Mouse (Mus musculus) limb, embryonic 10.5 days (tissue): Measurements from ENCODE around the gene Psme3. TPM values are rescaled to one million over a fixed set of nuclear protein-coding genes. Genes with fewer than 3 reads are reported as not detected.

Experiments used
- DNase-seq: peaks from one replicate; pipeline ENCODE4 v3.0.0-alpha.2; 2017; ENCODE audit warnings: low spot score
- H3K27ac ChIP-seq: fragments of 300-500 bp; sonication (generic); 2 replicates; pipeline ENCODE4 v1.5.1; 2016; ENCODE audit warnings: mild to moderate bottlenecking
- H3K27me3 ChIP-seq: fragments of 300-500 bp; sonication (generic); 2 replicates; pipeline ENCODE4 v1.6.1; 2016; ENCODE audit warnings: low read depth, mild to moderate bottlenecking; ENCODE audit not compliant: poor library complexity, severe bottlenecking
- H3K36me3 ChIP-seq: fragments of 300-500 bp; sonication (generic); 2 replicates; pipeline ENCODE4 v1.6.1; 2016; ENCODE audit warnings: mild to moderate bottlenecking, moderate library complexity
- H3K4me1 ChIP-seq: fragments of 300-500 bp; sonication (generic); 2 replicates; pipeline ENCODE4 v1.6.1; 2016
- H3K4me3 ChIP-seq: fragments of 300-500 bp; sonication (generic); 2 replicates; pipeline ENCODE4 v1.5.1; 2016; ENCODE audit warnings: mild to moderate bottlenecking, moderate library complexity
- H3K9me3 ChIP-seq: fragments of 300-500 bp; sonication (generic); replicated peaks from 2 replicates; pipeline ENCODE4 v1.6.1; 2016; ENCODE audit warnings: mild to moderate bottlenecking
- WGBS: fragments of 180-500 bp; shearing (Covaris S2); methylation state at CpG from one replicate; pipeline ENCODE4 v1.1.7; 2016; 5-methylcytosine and 5-hydroxymethylcytosine counted together
- polyA plus RNA-seq: library from polyadenylated mRNA; unstranded; fragments of >200 nt; fragmentation: Nextera tagmentation; extraction: Ambion mirVana; gene quantifications from 2 replicates; pipeline ENCODE4 v1.2.1, GENCODE M21; 2016

Gene Psme3
- 210 and 214 TPM in 2 replicates for polyA plus RNA-seq

DNA sequence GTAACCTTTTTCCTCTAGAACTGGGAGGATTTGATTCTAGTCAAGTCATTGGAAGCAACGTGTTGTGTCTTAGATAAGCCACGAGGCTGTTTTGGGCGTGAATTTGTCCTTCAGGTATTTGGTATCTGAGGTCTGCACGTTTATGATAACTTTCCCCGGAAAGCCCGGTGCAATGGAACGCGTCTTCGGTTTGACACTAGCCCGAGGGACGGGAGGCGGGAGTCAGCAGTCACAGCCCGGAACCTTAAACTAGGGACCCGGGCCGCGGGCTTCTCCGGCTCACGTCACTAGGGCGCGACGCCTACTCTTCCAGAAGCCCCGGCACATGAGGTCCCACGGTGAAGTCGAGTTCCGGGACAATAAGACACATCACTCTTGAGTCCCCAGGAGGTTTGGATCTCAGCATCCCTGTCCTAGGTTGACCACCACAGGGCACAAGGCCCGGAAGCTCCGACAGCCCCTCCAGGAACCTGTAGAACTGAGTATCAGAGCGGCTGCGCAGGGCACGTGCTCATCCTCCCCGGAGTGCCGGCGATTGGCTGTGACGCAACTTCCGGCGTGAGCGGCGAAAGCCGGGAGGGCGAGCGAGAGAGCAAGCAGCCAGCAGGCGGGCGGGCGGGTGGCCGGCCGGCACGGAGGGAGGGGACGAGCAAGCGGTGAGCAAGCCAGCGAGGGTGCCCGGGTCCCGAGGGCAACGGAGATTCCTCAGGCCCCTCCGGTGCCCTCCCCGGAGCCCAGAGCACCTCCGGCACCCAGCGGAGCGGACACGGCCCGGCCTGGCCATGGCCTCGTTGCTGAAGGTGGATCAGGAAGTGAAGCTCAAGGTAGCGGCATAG is at the start of gene Psme3:
Gene Psme3, plus strand, starts transcription at position 549 of the 836 bp plus-strand sequence.
- peak within 1 kb of the TSS; percentile 91 for H3K27ac ChIP-seq
- peaks cover 35% of the 10 kb centered on the region for H3K36me3 ChIP-seq
- H3K4me1 ChIP-seq, result peaks cover 17% of the 10 kb centered on the region
- no peaks in the 10 kb centered on the region for H3K27me3 ChIP-seq
- no peaks in the 10 kb centered on the region for H3K9me3 ChIP-seq
- DNase-seq, result peak; percentile 97
- WGBS, result under 1% methylated on average over 62 of the region's 62 CpGs
- H3K4me3 ChIP-seq, result peak within 1 kb of the TSS; percentile 92

DNA sequence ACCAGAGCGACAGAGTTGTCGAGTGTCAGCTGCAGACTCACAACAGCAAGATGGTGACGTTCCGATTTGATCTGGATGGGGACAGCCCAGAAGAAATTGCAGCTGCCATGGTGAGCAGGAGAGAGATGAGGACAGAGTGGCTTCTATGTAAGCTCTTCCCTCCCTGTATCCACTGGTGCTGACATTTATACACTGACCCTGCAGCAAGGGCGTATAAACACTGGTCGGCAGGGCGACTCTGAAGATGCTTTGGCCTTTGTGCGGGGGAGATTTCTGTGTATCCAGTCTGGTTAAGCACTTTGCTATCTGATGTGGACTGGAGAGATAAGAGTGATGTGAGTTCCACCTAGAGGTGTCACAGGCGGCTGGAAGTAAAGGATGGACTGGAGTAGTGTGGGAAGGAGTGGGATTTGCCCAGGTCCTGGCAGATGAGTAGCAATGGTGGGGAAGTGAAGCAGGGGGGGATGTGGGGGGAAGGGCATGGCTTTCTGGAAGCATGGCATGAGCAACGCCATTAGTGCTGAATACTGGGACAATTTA is 46.4 kb upstream of the Psme3 start:
- DNase-seq, result no peak
- no peaks in the 10 kb centered on the region for H3K36me3 ChIP-seq
- peaks cover 54% of the 10 kb centered on the region for H3K27me3 ChIP-seq
- H3K4me3 ChIP-seq, result no peak overlapping the region
- H3K4me1 ChIP-seq, result peaks cover 19% of the 10 kb centered on the region
- WGBS, result 13% methylated on average over 10 of the region's 10 CpGs
- no peaks in the 10 kb centered on the region for H3K9me3 ChIP-seq
- H3K27ac ChIP-seq, result no peak overlapping the region

DNA sequence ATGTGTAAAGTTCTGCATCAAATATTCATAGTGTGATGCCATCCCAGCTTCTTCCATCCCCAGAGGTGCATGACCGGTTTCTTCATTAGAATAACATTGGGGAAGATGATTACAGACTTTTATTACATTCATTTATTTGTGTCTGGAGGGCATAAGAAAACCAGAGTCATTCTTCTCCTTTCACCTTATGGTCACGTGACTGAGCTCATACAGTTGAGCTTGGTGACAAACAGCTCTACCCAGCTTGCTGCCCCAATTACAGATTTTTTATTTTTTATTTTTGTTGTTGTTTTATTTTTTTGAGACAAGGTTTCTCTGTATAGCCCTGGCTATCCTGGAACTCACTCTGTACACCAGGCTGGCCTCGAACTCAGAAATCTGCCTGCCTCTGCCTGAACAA is 43.6 kb upstream of the Psme3 start:
- Histone ChIP-seq H3K4me1 (peaks cover 32% of the 10 kb centered on the region), H3K9me3 (no peaks in the 10 kb centered on the region), H3K36me3 (peaks cover 16% of the 10 kb centered on the region), H3K27me3 (peaks cover 48% of the 10 kb centered on the region), H3K4me3 (no peak overlapping the region), H3K27ac (no peak overlapping the region)
- DNase-seq, result no peak
- WGBS, result 93% methylated on average over 3 of the region's 3 CpGs

DNA sequence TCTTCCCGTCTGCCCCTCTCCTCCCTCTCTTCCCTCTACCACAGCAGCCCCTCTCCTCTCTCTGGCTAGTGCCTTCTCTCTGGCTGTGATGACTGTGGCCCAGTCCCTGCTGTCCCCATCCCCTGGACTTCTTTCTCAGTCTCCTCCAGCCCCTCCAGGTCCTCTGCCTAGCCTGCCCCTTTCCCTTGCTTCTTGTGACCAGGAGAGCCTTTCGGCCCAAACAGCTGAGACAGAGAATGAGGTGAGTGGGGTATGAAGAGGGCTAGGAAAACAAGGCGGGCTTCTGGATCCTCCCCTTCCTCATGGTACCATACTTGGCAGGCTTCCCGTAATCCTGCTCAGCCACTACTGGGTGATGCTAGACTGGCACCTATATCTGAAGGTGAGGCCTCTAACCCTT is 40.7 kb upstream of the Psme3 start:
- Histone ChIP-seq H3K4me3 (no peak overlapping the region), H3K9me3 (no peaks in the 10 kb centered on the region), H3K27me3 (peaks cover 38% of the 10 kb centered on the region), H3K27ac (no peak overlapping the region), H3K36me3 (peaks cover 17% of the 10 kb centered on the region), H3K4me1 (peaks cover 40% of the 10 kb centered on the region)
- 68% methylated on average over 4 of the region's 4 CpGs for WGBS
- no peak for DNase-seq

DNA sequence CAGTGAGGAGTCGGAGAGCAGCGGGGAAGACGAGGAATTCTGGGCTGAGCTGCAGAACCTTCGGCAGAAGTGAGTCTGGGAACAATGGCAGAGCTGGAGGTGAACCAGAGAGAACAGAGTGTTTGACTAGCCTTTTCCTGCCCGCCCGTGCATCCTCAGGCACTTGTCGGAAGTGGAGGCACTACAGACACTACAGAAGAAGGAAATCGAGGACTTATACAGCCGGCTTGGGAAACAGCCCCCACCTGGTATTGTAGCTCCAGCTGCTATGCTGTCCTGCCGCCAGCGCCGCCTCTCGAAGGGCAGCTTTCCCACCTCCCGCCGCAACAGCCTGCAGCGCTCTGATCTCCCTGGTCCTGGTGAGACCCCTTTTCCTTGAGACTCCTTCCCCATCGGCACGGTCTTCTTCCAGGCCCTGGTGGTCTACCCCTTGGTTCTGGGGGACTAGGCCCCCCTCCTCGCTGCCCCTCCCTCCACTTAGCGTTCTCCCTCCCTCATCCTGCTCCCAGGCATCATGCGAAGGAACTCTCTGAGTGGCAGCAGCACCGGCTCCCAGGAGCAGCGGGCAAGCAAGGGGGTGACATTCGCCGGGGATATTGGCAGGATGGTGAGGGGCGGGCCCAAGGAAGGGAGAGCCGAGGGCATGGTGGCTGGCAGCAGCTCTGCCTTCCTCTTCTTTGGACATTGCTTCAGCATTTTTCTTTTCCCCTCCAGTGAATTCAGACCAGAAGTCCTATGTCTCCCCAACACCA is 39.5 kb upstream of the Psme3 start:
- 30% methylated on average over 27 of the region's 27 CpGs for WGBS
- H3K4me3 ChIP-seq, result peak overlapping the region; percentile 18
- H3K4me1 ChIP-seq, result peaks cover 40% of the 10 kb centered on the region
- H3K27me3 ChIP-seq, result peaks cover 47% of the 10 kb centered on the region
- peaks cover 17% of the 10 kb centered on the region for H3K36me3 ChIP-seq
- no peak for DNase-seq
- no peaks in the 10 kb centered on the region for H3K9me3 ChIP-seq
- H3K27ac ChIP-seq, result peak overlapping the region; percentile 26; the same call in 1 of the 2 replicates

DNA sequence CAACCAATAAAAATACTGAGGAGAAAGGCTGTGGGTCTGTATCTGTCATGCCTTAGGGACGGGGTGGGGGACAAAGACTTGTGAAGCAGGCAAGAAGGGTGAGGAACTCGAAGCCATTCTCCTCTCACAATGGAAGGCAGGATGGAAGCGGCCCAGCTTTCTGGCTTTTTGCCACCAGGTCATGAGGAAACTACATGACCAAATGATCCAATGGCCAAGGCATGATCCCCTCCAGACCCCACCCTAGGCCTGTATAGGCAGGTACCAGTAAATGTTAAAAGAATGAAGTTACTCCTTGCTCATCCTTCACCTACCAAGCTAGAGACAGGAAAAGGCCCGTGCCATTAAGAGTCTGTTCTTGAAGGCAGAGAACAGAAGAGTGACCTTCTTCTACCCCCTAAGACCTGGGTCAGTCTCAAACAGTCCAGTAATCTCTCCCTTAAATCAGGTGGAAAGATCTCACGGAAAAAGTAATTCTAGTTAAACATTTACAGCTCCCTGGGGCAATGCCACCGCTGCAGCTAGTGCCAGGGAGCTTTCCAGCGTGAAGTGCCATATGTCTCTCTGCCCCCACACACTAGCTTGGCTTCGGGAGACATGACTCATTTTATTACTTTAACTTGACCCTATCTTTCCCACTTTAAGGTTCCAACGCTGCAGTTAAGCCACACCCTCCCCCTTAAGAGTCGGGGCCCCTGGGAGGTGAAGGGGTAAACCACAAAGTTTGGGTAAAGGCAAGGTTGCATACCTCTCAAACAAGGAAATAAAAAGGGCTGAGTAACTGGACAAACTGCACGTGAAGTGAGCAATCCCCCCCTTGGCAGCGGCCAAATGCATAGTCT is 38.4 kb upstream of the Psme3 start:
- H3K4me3 ChIP-seq, result peak overlapping the region; percentile 87
- DNase-seq, result no peak
- no peaks in the 10 kb centered on the region for H3K9me3 ChIP-seq
- peaks cover 47% of the 10 kb centered on the region for H3K27me3 ChIP-seq
- H3K4me1 ChIP-seq, result peaks cover 40% of the 10 kb centered on the region
- H3K36me3 ChIP-seq, result peaks cover 17% of the 10 kb centered on the region
- H3K27ac ChIP-seq, result peak overlapping the region; percentile 86; the same call in 1 of the 2 replicates
- 72% methylated on average over 12 of the region's 12 CpGs for WGBS

DNA sequence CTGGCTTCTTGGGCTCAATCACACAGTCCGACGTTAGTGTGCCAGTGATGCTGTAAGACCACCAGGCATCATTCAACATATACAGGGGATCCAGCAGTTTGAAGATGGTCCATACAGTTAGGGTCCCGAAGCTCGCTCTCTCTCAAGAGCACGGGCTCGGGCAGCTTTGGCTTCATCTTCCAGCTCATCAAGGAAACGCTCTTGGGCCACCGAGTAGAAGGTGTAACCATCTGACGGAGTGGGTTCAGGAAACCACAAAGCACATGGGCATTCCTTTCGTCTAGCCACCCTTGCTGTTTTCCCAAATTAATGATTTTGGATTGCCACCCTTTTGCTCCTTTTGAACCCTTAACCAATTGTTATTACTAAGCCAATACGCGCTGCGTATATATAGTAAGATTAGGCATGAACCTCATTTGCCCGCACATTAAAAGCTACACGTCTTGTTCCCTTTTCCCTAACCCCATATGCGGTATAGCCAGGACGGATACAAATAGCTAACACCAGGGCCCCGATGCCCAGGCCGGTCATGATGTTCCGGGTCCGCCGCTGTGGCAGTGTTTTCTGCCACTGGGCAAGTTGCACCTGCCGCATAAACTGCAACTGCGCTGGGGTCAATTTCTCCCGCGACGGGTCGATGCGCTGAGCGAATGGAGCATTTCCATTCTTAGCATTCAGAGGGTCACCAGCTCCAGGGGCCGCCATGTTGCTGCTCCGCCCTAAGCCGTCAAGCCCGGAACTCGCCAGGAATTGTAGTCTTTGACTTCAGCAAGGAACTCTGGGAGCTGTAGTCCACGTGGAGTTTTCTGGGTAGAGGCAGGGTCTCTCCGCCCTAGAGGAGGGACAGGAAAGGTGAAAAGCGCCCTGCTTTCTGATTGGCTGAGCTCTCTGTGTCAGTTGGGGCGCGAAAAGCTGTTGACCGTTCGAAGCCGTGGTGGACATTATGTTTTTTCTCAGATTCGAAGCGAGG is 37.5 kb upstream of the Psme3 start, which contains the start of the genes Cntd1 and Coa3:
Gene Cntd1, plus strand, starts transcription at position 790 of the 970 bp plus-strand sequence.
Gene Coa3, minus strand, starts transcription at position 892 of the 970 bp plus-strand sequence.
- Histone ChIP-seq H3K4me3 (peak within 1 kb of the TSS; percentile 87), H3K4me1 (peaks cover 40% of the 10 kb centered on the region), H3K27ac (peak within 1 kb of the TSS; percentile 86), H3K36me3 (peaks cover 17% of the 10 kb centered on the region), H3K27me3 (peaks cover 45% of the 10 kb centered on the region), H3K9me3 (no peaks in the 10 kb centered on the region)
- 11% methylated on average over 45 of the region's 45 CpGs for WGBS
- peak; percentile 86 for DNase-seq

DNA sequence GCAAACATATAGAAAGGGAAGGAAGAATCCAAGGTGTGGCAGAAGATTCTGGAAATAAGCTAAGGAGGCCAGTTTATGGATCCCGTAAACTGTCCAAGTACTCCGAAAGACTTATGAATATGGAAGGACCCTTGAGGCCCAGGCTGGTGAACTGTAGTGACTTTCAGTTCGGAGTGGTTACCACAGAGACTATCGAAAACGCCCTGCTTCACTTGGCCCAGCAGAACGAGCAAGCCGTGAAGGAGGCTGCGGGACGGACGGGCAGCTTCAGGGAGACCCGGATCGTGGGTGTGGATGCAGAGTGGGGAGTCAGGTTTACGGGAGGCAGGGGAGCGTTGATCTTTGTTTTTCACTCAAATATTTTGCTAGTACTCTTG is 36.8 kb upstream of the Psme3 start:
- DNase-seq, result no peak
- no peaks in the 10 kb centered on the region for H3K9me3 ChIP-seq
- peaks cover 17% of the 10 kb centered on the region for H3K36me3 ChIP-seq
- peak overlapping the region; percentile 87 for H3K4me3 ChIP-seq
- peaks cover 40% of the 10 kb centered on the region for H3K4me1 ChIP-seq
- WGBS, result 62% methylated on average over 14 of the region's 14 CpGs
- H3K27me3 ChIP-seq, result peaks cover 41% of the 10 kb centered on the region
- peak overlapping the region; percentile 86 for H3K27ac ChIP-seq

DNA sequence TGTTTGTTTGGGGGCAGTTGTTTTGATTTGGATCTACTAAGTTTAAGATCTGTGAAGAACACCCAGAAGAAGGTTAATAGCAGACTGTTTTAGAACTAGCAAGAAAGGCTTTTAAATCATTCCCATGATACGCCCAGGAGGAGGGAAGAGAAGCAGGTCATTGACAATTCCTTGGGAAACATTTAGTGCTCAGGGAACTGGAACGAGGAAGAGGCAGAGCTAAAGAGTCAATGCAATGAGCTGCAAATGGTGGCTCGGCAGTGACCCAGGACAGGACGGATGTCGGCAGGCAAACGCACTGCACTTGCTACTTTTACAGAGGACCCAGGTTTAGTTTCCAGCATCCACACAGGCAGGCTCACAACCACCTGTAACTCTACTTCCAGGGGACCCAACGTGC is 35.2 kb upstream of the Psme3 start:
- H3K27ac ChIP-seq, result no peak overlapping the region
- DNase-seq, result no peak
- WGBS, result 53% methylated on average over 7 of the region's 7 CpGs
- H3K4me3 ChIP-seq, result no peak overlapping the region
- peaks cover 29% of the 10 kb centered on the region for H3K36me3 ChIP-seq
- H3K9me3 ChIP-seq, result no peaks in the 10 kb centered on the region
- peaks cover 35% of the 10 kb centered on the region for H3K27me3 ChIP-seq
- peaks cover 33% of the 10 kb centered on the region for H3K4me1 ChIP-seq

DNA sequence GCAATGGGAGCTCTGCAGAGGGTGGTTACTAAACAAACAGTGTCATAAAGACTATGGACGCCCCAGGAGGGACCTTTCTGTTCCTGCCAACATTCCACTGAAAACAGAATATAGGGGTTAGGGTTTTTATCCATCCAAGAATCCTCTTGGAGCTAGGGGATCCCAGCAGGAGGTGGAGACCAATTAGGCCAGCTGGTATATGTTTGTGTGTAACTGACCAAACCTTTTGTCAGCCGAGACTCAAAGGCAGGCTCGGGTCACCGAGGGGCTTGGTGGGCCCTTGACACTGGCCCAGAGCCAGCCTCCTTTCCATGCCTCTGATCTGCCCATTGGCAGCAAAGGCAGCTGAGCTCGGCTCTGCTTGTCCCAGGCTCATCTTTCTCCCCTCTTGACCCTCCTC is 33.1 kb upstream of the Psme3 start:
- H3K4me3 ChIP-seq, result no peak overlapping the region
- peaks cover 13% of the 10 kb centered on the region for H3K4me1 ChIP-seq
- peaks cover 32% of the 10 kb centered on the region for H3K36me3 ChIP-seq
- no peaks in the 10 kb centered on the region for H3K9me3 ChIP-seq
- peaks cover 16% of the 10 kb centered on the region for H3K27me3 ChIP-seq
- no peak for DNase-seq
- H3K27ac ChIP-seq, result no peak overlapping the region; the same call in 1 of the 2 replicates
- WGBS, result 58% methylated on average over 5 of the region's 5 CpGs

DNA sequence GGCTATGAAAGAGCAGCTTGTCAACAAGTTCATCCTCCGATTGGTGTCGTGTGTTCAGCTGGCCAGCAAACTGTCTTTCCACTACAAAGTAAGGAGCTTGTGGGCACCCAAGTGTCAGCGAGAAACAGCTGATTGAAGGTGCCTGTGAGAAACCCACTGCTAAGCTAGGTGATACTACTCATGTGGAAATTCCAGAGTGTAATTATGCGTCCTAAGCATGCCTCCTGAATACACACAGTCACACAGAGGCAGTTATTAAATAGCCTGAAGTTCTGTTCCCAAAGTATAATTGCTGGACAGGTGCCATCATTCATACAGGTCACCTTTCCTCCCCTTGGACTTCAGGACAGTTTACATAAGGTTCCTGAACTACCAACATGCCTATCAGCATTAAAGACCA is 32.2 kb upstream of the Psme3 start:
- Histone ChIP-seq H3K4me1 (peaks cover 6% of the 10 kb centered on the region), H3K36me3 (peaks cover 41% of the 10 kb centered on the region), H3K27ac (no peak overlapping the region), H3K27me3 (peaks cover 16% of the 10 kb centered on the region), H3K4me3 (no peak overlapping the region), H3K9me3 (no peaks in the 10 kb centered on the region)
- 77% methylated on average over 4 of the region's 4 CpGs for WGBS
- DNase-seq, result no peak
